Mouse (Mus musculus): ENCODE data around the gene Olfr1008. TPM values are rescaled to one million over a fixed set of nuclear protein-coding genes. Genes with fewer than 3 reads are reported as not detected.

Olfr1008 gene
- polyA plus RNA-seq, 1 experiment from 2014 or later, result not detected

Other genes starting within 250 kb of the Olfr1008 start
- gene Olfr995, start 245.8 kb upstream of the Olfr1008 start, polyA plus RNA-seq (2015; fragmentation: Nextera tagmentation; extraction: Ambion mirVana), result not detected in 2 replicates
- 19.1 and 25.6 TPM in 2 replicates for gene 4833423E24Rik, start 170.4 kb upstream of the Olfr1008 start, polyA plus RNA-seq (2015; fragmentation: Nextera tagmentation; extraction: Ambion mirVana)
- gene Olfr996, start 110.2 kb upstream of the Olfr1008 start, polyA plus RNA-seq (2015; fragmentation: Nextera tagmentation; extraction: Ambion mirVana), result not detected in 2 replicates
- not detected in 2 replicates for gene Olfr998, start 100.5 kb upstream of the Olfr1008 start, polyA plus RNA-seq (2015; fragmentation: Nextera tagmentation; extraction: Ambion mirVana)
- not detected in 2 replicates for gene Olfr1000, start 77.5 kb upstream of the Olfr1008 start, polyA plus RNA-seq (2015; fragmentation: Nextera tagmentation; extraction: Ambion mirVana)
- not detected in 2 replicates for gene Olfr1002, start 38.7 kb upstream of the Olfr1008 start, polyA plus RNA-seq (2015; fragmentation: Nextera tagmentation; extraction: Ambion mirVana)
- gene Olfr154, start 25.0 kb upstream of the Olfr1008 start, polyA plus RNA-seq (2015; fragmentation: Nextera tagmentation; extraction: Ambion mirVana), result not detected in 2 replicates
- not detected in 2 replicates for gene Olfr1006, start 10.7 kb upstream of the Olfr1008 start, polyA plus RNA-seq (2015; fragmentation: Nextera tagmentation; extraction: Ambion mirVana)
- gene Olfr1009, start 26.0 kb downstream of the Olfr1008 start, polyA plus RNA-seq (2015; fragmentation: Nextera tagmentation; extraction: Ambion mirVana), result not detected in 2 replicates
- gene Olfr1012, start 73.3 kb downstream of the Olfr1008 start, polyA plus RNA-seq (2015; fragmentation: Nextera tagmentation; extraction: Ambion mirVana), result not detected in 2 replicates
- gene Olfr1013, start 77.7 kb downstream of the Olfr1008 start, polyA plus RNA-seq (2015; fragmentation: Nextera tagmentation; extraction: Ambion mirVana), result not detected in 2 replicates
- gene Olfr1014, start 83.3 kb downstream of the Olfr1008 start, polyA plus RNA-seq (2015; fragmentation: Nextera tagmentation; extraction: Ambion mirVana), result not detected in 2 replicates
- gene Olfr1015, start 92.6 kb downstream of the Olfr1008 start, polyA plus RNA-seq (2015; fragmentation: Nextera tagmentation; extraction: Ambion mirVana), result not detected in 2 replicates
- gene Olfr1016, start 113.1 kb downstream of the Olfr1008 start, polyA plus RNA-seq (2015; fragmentation: Nextera tagmentation; extraction: Ambion mirVana), result not detected in 2 replicates
- gene Olfr1018, start 129.0 kb downstream of the Olfr1008 start, polyA plus RNA-seq (2015; fragmentation: Nextera tagmentation; extraction: Ambion mirVana), result not detected in 2 replicates
- gene Olfr1019, start 156.1 kb downstream of the Olfr1008 start, polyA plus RNA-seq (2015; fragmentation: Nextera tagmentation; extraction: Ambion mirVana), result not detected in 2 replicates
- not detected in 2 replicates for gene Olfr1020, start 157.6 kb downstream of the Olfr1008 start, polyA plus RNA-seq (2015; fragmentation: Nextera tagmentation; extraction: Ambion mirVana)
- gene Olfr1022, start 179.2 kb downstream of the Olfr1008 start, polyA plus RNA-seq (2015; fragmentation: Nextera tagmentation; extraction: Ambion mirVana), result not detected in 2 replicates
- not detected in 2 replicates for gene Olfr1023, start 196.2 kb downstream of the Olfr1008 start, polyA plus RNA-seq (2015; fragmentation: Nextera tagmentation; extraction: Ambion mirVana)
- gene Olfr1024, start 215.6 kb downstream of the Olfr1008 start, polyA plus RNA-seq (2015; fragmentation: Nextera tagmentation; extraction: Ambion mirVana), result not detected in 2 replicates
- gene Olfr1025-ps1, start 225.8 kb downstream of the Olfr1008 start, polyA plus RNA-seq (2015; fragmentation: Nextera tagmentation; extraction: Ambion mirVana), result not detected in 2 replicates
- not detected in 2 replicates for gene Olfr1026, start 232.1 kb downstream of the Olfr1008 start, polyA plus RNA-seq (2015; fragmentation: Nextera tagmentation; extraction: Ambion mirVana)